Mouse (Mus musculus) ES-E14 (cell line): ENCODE measurements around the gene Cenpl. TPM values are rescaled to one million over a fixed set of nuclear protein-coding genes. Genes with fewer than 3 reads are reported as not detected.
A peak's percentile ranks its signal among the peaks of the same experiment; 100 is the strongest.

Experiments
- DNase-seq: peaks from one replicate; pipeline ENCODE4 v3.0.0-alpha.2; 2013; ENCODE audit warnings: low read depth, low spot score
- H3K27ac ChIP-seq: 2 replicates; pipeline ENCODE4 v1.5.1; 2012; ENCODE audit warnings: low read depth, mild to moderate bottlenecking, low read length, moderate library complexity, mixed read lengths; ENCODE audit not compliant: poor library complexity, insufficient read depth, severe bottlenecking
- H3K36me3 ChIP-seq: 2 replicates; pipeline ENCODE4 v1.6.1; 2012; ENCODE audit warnings: mild to moderate bottlenecking, low read length, moderate library complexity, mixed read lengths; ENCODE audit not compliant: control insufficient read depth, poor library complexity, insufficient read depth, severe bottlenecking
- H3K4me1 ChIP-seq, 2 experiments: fragments of 150-350 bp in 1 of 2; sonication (generic) in 1 of 2; 2 replicates each; pipeline ENCODE4 v1.6.1; 2012; ENCODE audit warnings: low read length in 2 of 2, mild to moderate bottlenecking in 1 of 2, mixed read lengths in 1 of 2; ENCODE audit not compliant: control insufficient read depth in 2 of 2, insufficient read depth in 2 of 2, poor library complexity in 1 of 2
- H3K4me3 ChIP-seq, 2 experiments: fragments of 150-350 bp in 1 of 2; sonication (generic) in 1 of 2; 2 replicates each; pipeline ENCODE4 v1.5.1; 2012; ENCODE audit warnings: low read length in 2 of 2, low read depth in 1 of 2, mild to moderate bottlenecking in 1 of 2, mixed read lengths in 1 of 2; ENCODE audit not compliant: insufficient read depth in 1 of 2, poor library complexity in 1 of 2, severe bottlenecking in 1 of 2
- H3K9ac ChIP-seq: 2 replicates; pipeline ENCODE4 v1.6.1; 2012; ENCODE audit warnings: low read depth, mild to moderate bottlenecking, low read length, mixed read lengths; ENCODE audit not compliant: poor library complexity, insufficient read depth, severe bottlenecking
- H3K9me3 ChIP-seq: fragments of 150-350 bp; sonication (generic); 2 replicates; pipeline ENCODE4 v1.6.1; 2012; ENCODE audit warnings: low read depth, mild to moderate bottlenecking, low read length; ENCODE audit not compliant: control insufficient read depth, insufficient read depth
- CHD2 ChIP-seq: IDR thresholded peaks from 2 replicates; pipeline ENCODE4 v1.6.1; 2014; ENCODE audit warnings: mild to moderate bottlenecking, low read depth, low read length, inconsistent platforms
- HCFC1 ChIP-seq: IDR thresholded peaks from 2 replicates; pipeline ENCODE4 v1.6.1; 2012; ENCODE audit warnings: low read length, inconsistent platforms, borderline replicate concordance; ENCODE audit not compliant: insufficient read depth
- MAFK ChIP-seq: IDR thresholded peaks from 2 replicates; pipeline ENCODE4 v1.6.1; 2014; ENCODE audit warnings: mild to moderate bottlenecking, low read depth, low read length, inconsistent platforms; ENCODE audit not compliant: insufficient read depth
- ZC3H11A ChIP-seq: IDR thresholded peaks from 2 replicates; pipeline ENCODE4 v1.6.1; 2012; ENCODE audit warnings: low read depth, mild to moderate bottlenecking, inconsistent platforms, low read length, borderline replicate concordance
- ZNF384 ChIP-seq: IDR thresholded peaks from 2 replicates; pipeline ENCODE4 v1.6.1; 2012; ENCODE audit warnings: low read depth, low read length, inconsistent platforms
- in situ Hi-C, 2 experiments: fragments of 600-800 bp; cut with MboI; formaldehyde crosslinking; loops; one replicate each; pipeline ENCODE4 v1.15.1; 2025; ENCODE audit warnings: low sequenced_read_pairs in 2 of 2, inconsistent platforms in 1 of 2; ENCODE audit not compliant: unreplicated experiment in 2 of 2
- total RNA-seq: library from RNA; depleted of rRNA; stranded (reverse); fragments of 300-350 nt; gene quantifications from 2 replicates; pipeline ENCODE4 v1.2.3, GENCODE M21; 2012

The Cenpl gene
- total RNA-seq, 1 experiment: 6.2 TPM

DNA sequence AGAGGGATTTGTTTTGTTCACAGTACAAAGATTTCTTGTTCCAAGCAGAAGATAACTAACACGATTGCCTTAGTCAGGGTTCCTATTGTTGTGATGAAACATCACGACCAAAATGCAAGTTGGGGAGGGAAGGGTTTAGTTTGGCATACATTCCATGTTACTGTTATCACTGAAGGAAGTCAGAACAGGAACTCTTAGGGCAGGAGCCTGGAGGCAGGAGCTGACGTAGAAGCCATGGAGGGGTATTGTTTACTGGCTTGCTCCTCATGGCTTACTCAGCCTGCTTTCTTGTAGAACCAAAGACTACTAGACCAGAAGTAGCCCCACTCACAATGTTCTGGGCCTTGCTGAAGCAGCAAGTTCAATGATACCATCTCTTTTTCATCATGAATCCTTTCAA lies 23.5 kb upstream of the Cenpl start:
- Histone ChIP-seq H3K9me3 (no peaks in the 10 kb centered on the region), H3K9ac (no peak overlapping the region), H3K4me3 (no peak overlapping the region), H3K4me1 (no peaks in the 10 kb centered on the region), H3K27ac (no peak overlapping the region), H3K36me3 (peaks cover 20% of the 10 kb centered on the region)
- in situ Hi-C loops: no loop called here
- no peak for DNase-seq
- TF ChIP-seq HCFC1: no peak
- no peak for TF ChIP-seq CHD2
- TF ChIP-seq MAFK: no peak
- no peak for TF ChIP-seq ZC3H11A
- TF ChIP-seq ZNF384: no peak

GRCm38 (mm10) chr1:161057164-161057563 lies 13.3 kb upstream of the Cenpl start:
- TF ChIP-seq MAFK (no peak), ZNF384 (no peak), HCFC1 (no peak)
- Histone ChIP-seq H3K4me3 (no peak overlapping the region), H3K36me3 (peaks cover 10% of the 10 kb centered on the region; the same call in 1 of the 2 replicates), H3K9ac (no peak overlapping the region), H3K9me3 (no peaks in the 10 kb centered on the region), H3K27ac (no peak overlapping the region), H3K4me1 (no peaks in the 10 kb centered on the region)
- in situ Hi-C loops: no loop called here
- DNase-seq: no peak

GRCm38 (mm10) chr1:161063351-161063750 lies 7.2 kb upstream of the Cenpl start:
- in situ Hi-C loops: no loop called here
- H3K36me3 ChIP-seq: peaks cover 10% of the 10 kb centered on the region; the same call in 1 of the 2 replicates

GRCm38 (mm10) chr1:161071272-161071620 lies 733 bp downstream of the Cenpl start:
- in situ Hi-C loops: no loop called here
- Histone ChIP-seq H3K27ac (no peak overlapping the region), H3K36me3 (no peaks in the 10 kb centered on the region; the same call in 1 of the 2 replicates), H3K9me3 (no peaks in the 10 kb centered on the region), H3K9ac (peak overlapping the region; percentile 85), H3K4me3 (peak overlapping the region; percentile 75 to 90), H3K4me1 (peaks cover 2 to 5% of the 10 kb centered on the region in 2 experiments; a peak in 1 of 4 replicates)
- no peak for TF ChIP-seq HCFC1
- TF ChIP-seq MAFK: no peak
- TF ChIP-seq ZNF384: no peak
- TF ChIP-seq ZC3H11A: no peak
- TF ChIP-seq CHD2: no peak
- DNase-seq: no peak

More at GRCm38 (mm10) chr1:161063351-161063750, 7.2 kb upstream of the Cenpl start:
- Histone ChIP-seq H3K27ac (no peak overlapping the region), H3K9me3 (no peaks in the 10 kb centered on the region), H3K4me1 (no peaks in the 10 kb centered on the region), H3K4me3 (no peak overlapping the region), H3K9ac (no peak overlapping the region)
- TF ChIP-seq ZC3H11A (no peak), CHD2 (no peak), HCFC1 (no peak), MAFK (no peak)
- no peak for DNase-seq

- Histone ChIP-seq H3K27ac (no peak overlapping the region), H3K9ac (no peak overlapping the region), H3K4me1 (peaks cover 0 to 5% of the 10 kb centered on the region in 2 experiments; a peak in 1 of 4 replicates), H3K36me3 (no peaks in the 10 kb centered on the region; the same call in 1 of the 2 replicates), H3K4me3 (no peak overlapping the region), H3K9me3 (no peaks in the 10 kb centered on the region)
- no peak for DNase-seq
- in situ Hi-C loops: no loop called here
- TF ChIP-seq CHD2 (no peak), MAFK (no peak), ZC3H11A (no peak), HCFC1 (no peak), ZNF384 (no peak)
Measured at GRCm38 (mm10) chr1:161076238-161076637, 5.7 kb downstream of the Cenpl start.
